Mouse (Mus musculus) spleen, adult 2 months (tissue): ENCODE data around the gene Fmo1. TPM values are rescaled to one million over a fixed set of nuclear protein-coding genes. Genes with fewer than 3 reads are reported as not detected.

Source experiments
- DNase-seq, 2 experiments: peaks; one replicate each; pipeline versions ENCODE4 v3.0.0 to v3.0.0-alpha.2; 2012 to 2021; ENCODE audit warnings: low spot score in 2 of 2, low read depth in 1 of 2
- H3K27ac ChIP-seq: fragments of 200-500 bp; 2 replicates; pipeline ENCODE4 v1.5.1; 2012; ENCODE audit warnings: low read length, inconsistent platforms; ENCODE audit not compliant: insufficient read depth
- H3K27me3 ChIP-seq: fragments of 200-500 bp; 2 replicates; pipeline ENCODE4 v1.6.1; 2012; ENCODE audit warnings: mild to moderate bottlenecking, moderate library complexity, low read length, inconsistent platforms; ENCODE audit not compliant: control insufficient read depth, insufficient read depth
- H3K36me3 ChIP-seq: fragments of 200-500 bp; 2 replicates; pipeline ENCODE4 v1.6.1; 2012; ENCODE audit warnings: mild to moderate bottlenecking, low read length, inconsistent platforms; ENCODE audit not compliant: control insufficient read depth, insufficient read depth
- H3K4me1 ChIP-seq: fragments of 200-500 bp; 2 replicates; pipeline ENCODE4 v1.6.1; 2011; ENCODE audit warnings: inconsistent platforms; ENCODE audit not compliant: control insufficient read depth, insufficient read depth, insufficient read length
- H3K4me3 ChIP-seq: fragments of 200-500 bp; 2 replicates; pipeline ENCODE4 v1.5.1; 2011; ENCODE audit warnings: mild to moderate bottlenecking, inconsistent platforms; ENCODE audit not compliant: insufficient read depth, insufficient read length; ENCODE audit errors: extremely low read depth
- CTCF ChIP-seq: fragments of 200-500 bp; IDR thresholded peaks from 2 replicates; pipeline ENCODE4 v1.5.1; 2011; ENCODE audit warnings: mild to moderate bottlenecking, inconsistent platforms; ENCODE audit not compliant: insufficient read depth, insufficient read length, insufficient replicate concordance; ENCODE audit errors: extremely low read depth
- POLR2A ChIP-seq: fragments of 200-500 bp; IDR thresholded peaks from 2 replicates; pipeline ENCODE4 v1.6.1; 2011; ENCODE audit warnings: low read depth, low read length, inconsistent platforms
- WGBS: fragments of 180-500 bp; shearing (Covaris S2); methylation state at CpG from one replicate; pipeline ENCODE4 v1.1.7; 2018; 5-methylcytosine and 5-hydroxymethylcytosine counted together
- polyA plus RNA-seq: library from polyadenylated mRNA; depleted of rRNA; stranded (reverse); fragments of >200 nt; gene quantifications from 2 replicates; pipeline ENCODE4 v1.2.3, GENCODE M21; 2012

Fmo1 gene
- polyA plus RNA-seq, 1 experiment: 1.0 TPM

DNA sequence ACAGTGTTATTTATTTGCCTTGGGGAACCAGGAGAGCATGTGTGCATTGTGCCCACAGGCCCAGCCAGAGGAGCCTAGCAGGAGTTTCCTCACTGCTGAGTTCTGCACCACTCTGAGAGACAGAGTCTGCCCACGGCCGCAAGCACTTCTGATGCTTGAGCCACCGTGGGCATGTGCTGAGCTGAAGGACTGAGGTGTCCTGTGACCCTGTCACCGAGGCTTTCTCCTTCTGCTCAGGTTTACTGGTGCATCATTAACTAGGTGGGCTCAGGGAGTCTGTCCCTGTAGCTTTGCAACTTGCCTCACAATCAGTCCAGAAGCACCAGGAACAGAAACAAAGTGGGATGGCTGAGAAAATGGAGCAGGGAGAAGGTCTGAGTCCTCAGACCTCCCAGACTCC, 51.5 kb downstream of the Fmo1 start:
- DNase-seq: no peak
- TF ChIP-seq CTCF (no peak), POLR2A (no peak)
- no peaks in the 10 kb centered on the region for H3K27me3 ChIP-seq
- no peak overlapping the region for H3K4me3 ChIP-seq
- H3K27ac ChIP-seq: no peak overlapping the region
- H3K36me3 ChIP-seq: no peaks in the 10 kb centered on the region
- 84% methylated on average over 4 of the region's 4 CpGs for WGBS
- no peaks in the 10 kb centered on the region for H3K4me1 ChIP-seq

DNA sequence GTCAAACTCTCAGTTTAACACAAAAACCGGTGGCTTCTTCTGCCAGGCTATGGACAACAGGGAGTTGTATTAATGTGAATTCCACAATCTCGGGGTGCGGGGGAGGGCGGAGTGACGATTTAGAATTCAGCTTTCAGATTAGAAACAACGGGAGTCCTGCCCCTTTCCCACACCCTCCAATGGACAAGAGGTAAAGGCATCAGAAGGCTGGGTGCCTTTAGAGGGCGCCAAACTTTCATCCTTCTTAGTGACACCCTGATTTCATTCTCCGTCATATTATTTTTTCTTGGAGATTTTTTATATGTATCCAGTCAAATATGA, 52.6 kb downstream of the Fmo1 start, which contains the start of gene Fmo4:
Gene Fmo4 (minus strand): TSS at position 137 of the 321 bp plus-strand sequence.
- Histone ChIP-seq H3K27ac (no peak within 1 kb of the TSS), H3K36me3 (no peaks in the 10 kb centered on the region), H3K4me3 (no peak within 1 kb of the TSS), H3K27me3 (no peaks in the 10 kb centered on the region), H3K4me1 (no peaks in the 10 kb centered on the region)
- no peak for DNase-seq
- 51% methylated on average over 8 of the region's 8 CpGs for WGBS
- TF ChIP-seq POLR2A (no peak), CTCF (no peak)

DNA sequence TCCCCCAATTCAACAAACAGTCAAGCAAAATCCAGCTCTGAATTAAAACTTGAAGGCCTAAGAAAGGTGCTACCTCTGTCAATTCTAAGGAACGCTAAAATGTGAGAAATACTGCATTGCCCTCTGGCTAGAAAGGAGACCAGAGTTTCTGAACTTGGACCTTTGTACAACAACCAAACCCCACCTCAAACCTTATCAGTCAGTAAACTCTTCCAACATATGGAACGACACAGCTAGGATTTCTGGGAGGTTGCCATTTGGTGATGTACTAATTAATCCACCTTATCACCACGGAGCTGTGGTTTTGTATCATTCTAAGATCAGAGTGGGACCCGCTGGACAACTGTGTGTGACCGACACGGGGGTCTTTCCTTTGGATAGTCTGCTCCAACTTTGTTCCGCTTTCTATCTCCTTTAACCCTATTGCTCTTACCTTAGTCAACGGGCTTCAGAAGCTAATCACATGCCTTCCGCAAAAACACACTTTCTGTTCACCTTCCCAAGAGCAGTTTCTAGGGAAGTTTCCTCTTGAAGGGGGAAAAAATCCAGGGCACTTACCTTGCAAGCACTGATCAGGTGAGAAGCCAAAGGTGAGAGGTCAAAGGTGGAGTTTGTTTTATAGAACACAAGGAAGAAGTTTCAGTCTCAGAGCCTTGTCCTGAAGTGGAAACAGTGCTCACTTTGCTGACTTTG, 53.1 kb downstream of the Fmo1 start:
- no peak overlapping the region for H3K27ac ChIP-seq

DNA sequence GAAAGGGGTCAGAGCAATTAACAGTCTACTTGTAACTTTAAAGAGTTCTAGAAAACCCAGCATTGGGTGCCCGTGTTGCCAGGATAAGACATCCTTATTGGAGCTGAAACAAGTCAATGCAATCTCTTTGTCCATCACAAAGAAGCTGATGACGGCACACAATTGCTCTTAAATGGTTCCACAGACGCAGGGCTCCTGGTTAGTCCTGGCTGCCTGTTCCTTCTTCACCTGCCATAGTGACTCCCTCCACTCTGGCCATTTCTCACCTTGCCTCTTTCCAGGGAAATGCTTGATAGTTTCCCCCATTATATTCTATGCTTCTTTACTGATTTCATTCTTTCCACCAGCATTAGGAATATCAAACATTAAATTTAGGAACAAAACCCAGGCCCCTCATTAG, 57.9 kb downstream of the Fmo1 start:
- DNase-seq: no peak
- H3K4me1 ChIP-seq: no peaks in the 10 kb centered on the region
- no peak for TF ChIP-seq CTCF
- no peak for TF ChIP-seq POLR2A
- no peak overlapping the region for H3K4me3 ChIP-seq
- 87% methylated on average over 3 of the region's 3 CpGs for WGBS
- no peak overlapping the region for H3K27ac ChIP-seq
- no peaks in the 10 kb centered on the region for H3K27me3 ChIP-seq
- no peaks in the 10 kb centered on the region for H3K36me3 ChIP-seq

More for the DNA sequence above, 53.1 kb downstream of the Fmo1 start:
- no peak overlapping the region for H3K4me3 ChIP-seq
- H3K36me3 ChIP-seq: no peaks in the 10 kb centered on the region
- WGBS: 91% methylated on average over 9 of the region's 9 CpGs
- no peaks in the 10 kb centered on the region for H3K27me3 ChIP-seq
- H3K4me1 ChIP-seq: no peaks in the 10 kb centered on the region
- DNase-seq: no peak
- TF ChIP-seq CTCF (no peak), POLR2A (no peak)

DNA sequence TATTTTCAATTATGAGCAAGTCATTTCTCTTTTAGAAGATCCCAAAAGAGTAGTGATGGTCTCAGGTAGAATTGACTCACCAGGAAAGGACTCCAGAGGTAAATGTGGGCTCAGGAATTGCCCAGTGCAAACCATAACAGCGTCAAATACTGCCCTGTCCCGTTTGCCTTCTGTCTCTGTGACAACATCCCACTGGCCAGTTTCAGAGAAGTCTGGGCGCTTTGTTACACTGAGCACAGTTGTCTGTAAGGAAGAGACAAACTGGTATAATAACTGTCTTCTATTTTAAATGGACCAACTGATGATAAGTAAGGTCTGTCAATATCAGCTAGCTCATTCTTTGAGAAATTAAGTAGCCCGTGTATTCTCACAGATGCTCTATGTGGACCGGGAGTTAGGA, 59.0 kb downstream of the Fmo1 start:
- no peaks in the 10 kb centered on the region for H3K4me1 ChIP-seq
- H3K27ac ChIP-seq: no peak overlapping the region
- no peak for TF ChIP-seq POLR2A
- TF ChIP-seq CTCF: no peak
- 89% methylated on average over 5 of the region's 5 CpGs for WGBS
- no peak overlapping the region for H3K4me3 ChIP-seq
- H3K27me3 ChIP-seq: no peaks in the 10 kb centered on the region
- H3K36me3 ChIP-seq: no peaks in the 10 kb centered on the region
- no peak for DNase-seq

DNA sequence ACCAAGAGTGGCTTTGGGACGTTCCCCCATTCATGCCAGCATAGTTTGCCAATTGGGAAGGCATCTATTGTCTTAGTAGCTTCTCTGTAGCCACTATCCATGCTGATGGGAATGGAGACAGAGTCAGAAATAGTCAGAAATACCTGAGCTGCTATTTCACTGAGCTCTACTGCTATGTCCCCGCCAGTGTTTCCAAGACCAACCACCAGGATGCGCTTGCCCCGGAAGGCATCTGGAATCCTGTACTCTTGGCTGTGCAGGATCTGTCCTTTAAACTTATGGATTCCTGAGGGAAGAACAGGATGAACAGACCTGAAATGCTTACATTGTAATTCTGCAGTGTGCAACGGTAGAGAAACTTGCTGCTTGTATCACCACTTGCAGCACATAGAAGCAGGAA, 61.4 kb downstream of the Fmo1 start:
- Histone ChIP-seq H3K36me3 (no peaks in the 10 kb centered on the region), H3K27ac (no peak overlapping the region), H3K4me1 (no peaks in the 10 kb centered on the region), H3K27me3 (no peaks in the 10 kb centered on the region), H3K4me3 (no peak overlapping the region)
- DNase-seq: no peak
- 54% methylated on average over 5 of the region's 5 CpGs for WGBS
- no peak for TF ChIP-seq POLR2A
- no peak for TF ChIP-seq CTCF

DNA sequence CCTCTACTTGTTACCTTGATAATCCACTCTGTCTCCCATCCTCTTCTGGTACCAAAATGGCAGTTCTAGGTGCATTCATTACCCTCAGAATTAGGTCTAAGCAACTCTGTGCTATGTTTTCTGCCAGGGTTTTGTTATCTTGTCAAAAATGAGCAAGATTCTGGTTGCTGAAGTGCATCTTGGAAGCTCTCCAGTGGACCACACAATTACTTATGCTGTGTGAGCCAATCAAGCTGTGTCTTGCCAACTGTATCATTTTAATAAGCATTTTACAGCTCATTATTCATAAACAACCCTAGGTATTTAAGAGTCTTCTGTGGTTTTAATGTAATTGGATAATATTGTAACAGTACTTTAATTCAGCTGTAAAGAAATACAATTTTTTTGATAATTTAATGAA, 70.0 kb downstream of the Fmo1 start:
- Histone ChIP-seq H3K36me3 (no peaks in the 10 kb centered on the region), H3K27ac (no peak overlapping the region), H3K27me3 (no peaks in the 10 kb centered on the region; the same call in 1 of the 2 replicates), H3K4me1 (no peaks in the 10 kb centered on the region), H3K4me3 (no peak overlapping the region)
- no peak for DNase-seq
- TF ChIP-seq POLR2A (no peak), CTCF (no peak)
